7 mouse cellular contexts compared by ENCODE assay signal in the genomic region with DNA sequence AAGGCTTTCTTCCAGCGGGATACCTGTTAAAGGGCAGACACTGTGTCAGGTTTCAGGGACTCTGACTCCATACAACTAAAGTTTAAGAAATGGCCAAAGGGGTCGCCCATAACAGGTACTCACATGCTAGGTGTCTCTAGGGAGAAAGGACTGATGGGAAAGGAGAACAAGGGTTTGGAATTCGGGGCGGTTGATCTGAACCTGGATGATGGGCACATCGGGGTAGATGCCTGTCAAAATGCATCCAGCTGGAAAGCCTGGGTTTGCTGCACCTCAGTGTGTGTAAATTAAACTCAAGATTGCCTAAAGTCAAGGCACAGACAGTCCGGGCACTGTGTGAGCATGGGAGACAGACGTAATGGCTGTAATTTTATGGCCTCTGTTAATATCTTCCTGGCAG. TPM values are rescaled to one million over a fixed set of nuclear protein-coding genes. Genes with fewer than 3 reads are reported as not detected.
DNase-seq lines count a peak whose midpoint lies in the region; ATAC-seq and TF ChIP-seq lines count a peak whose summit lies in the region.

No protein-coding gene starts in this region.

- DNase-seq in lung, postnatal 0 days (ENCODE audit: low spot score): no peak
- no peak for DNase-seq in lung, postnatal 36 days
- no peak for DNase-seq in spleen, postnatal 14 days (ENCODE audit: low spot score in 2 of 2)
- no peak for DNase-seq in natural killer cell, adult 2 months (ENCODE audit: low spot score in 2 of 2)

- H3K9ac ChIP-seq in lung, postnatal 0 days (replicated peaks; ENCODE audit: low read depth): no peak overlapping the region
- H3K9ac ChIP-seq in forebrain, embryonic 12.5 days: peak overlapping the region; percentile 44
- H3K9ac ChIP-seq in intestine, postnatal 0 days (ENCODE audit: low read depth, low read length): peak overlapping the region; percentile 46; the same call in 1 of the 2 replicates
- H3K9ac ChIP-seq in neural tube, embryonic 14.5 days (replicated peaks; ENCODE audit: low read depth, low read length): peak overlapping the region; percentile 58; the same call in 1 of the 2 replicates

- H3K4me2 ChIP-seq in lung, postnatal 0 days (replicated peaks; ENCODE audit: low read depth, low read length): peak overlapping the region; percentile 54
- peak overlapping the region; percentile 62 for H3K4me2 ChIP-seq in forebrain, embryonic 12.5 days
- peak overlapping the region; percentile 75 for H3K4me2 ChIP-seq in intestine, postnatal 0 days (replicated peaks; ENCODE audit: low read depth)
- H3K4me2 ChIP-seq in neural tube, embryonic 14.5 days (ENCODE audit: low read depth, low read length): peak overlapping the region; percentile 44

- no peak for ATAC-seq in lung, postnatal 0 days
- ATAC-seq in forebrain, embryonic 12.5 days (ENCODE audit: low FRiP score): peak; percentile 27
- ATAC-seq in intestine, postnatal 0 days: no peak
- peak; percentile 41 for ATAC-seq in neural tube, embryonic 14.5 days (ENCODE audit: low read depth)

- no peaks in the 10 kb centered on the region for H3K9me3 ChIP-seq in lung, postnatal 0 days (ENCODE audit: low read length)
- no peaks in the 10 kb centered on the region for H3K9me3 ChIP-seq in forebrain, embryonic 12.5 days
- no peaks in the 10 kb centered on the region for H3K9me3 ChIP-seq in intestine, postnatal 0 days (ENCODE audit: control insufficient read depth)
- no peaks in the 10 kb centered on the region for H3K9me3 ChIP-seq in neural tube, embryonic 14.5 days (ENCODE audit: control insufficient read depth, low read length)

- no peak for TF ChIP-seq CTCF in lung, postnatal 0 days (IDR thresholded peaks at IDR 0.05)
- TF ChIP-seq CTCF in intestine, postnatal 0 days (IDR thresholded peaks at IDR 0.05; ENCODE audit: low read depth): no peak

- WGBS in lung, postnatal 0 days: 32% methylated on average over 7 of the region's 7 CpGs
- WGBS in forebrain, embryonic 12.5 days: 8% methylated on average over 7 of the region's 7 CpGs
- WGBS in intestine, postnatal 0 days: 31% methylated on average over 7 of the region's 7 CpGs
- WGBS in neural tube, embryonic 14.5 days: 6% methylated on average over 7 of the region's 7 CpGs

- no peak overlapping the region for H3K27ac ChIP-seq in lung, postnatal 0 days (ENCODE audit: low read length)
- H3K27ac ChIP-seq in forebrain, embryonic 12.5 days: peak overlapping the region; percentile 80
- peak overlapping the region; percentile 91 for H3K27ac ChIP-seq in intestine, postnatal 0 days (ENCODE audit: low read depth, low read length)
- peak overlapping the region; percentile 74 for H3K27ac ChIP-seq in neural tube, embryonic 14.5 days (ENCODE audit: low read depth, low read length)

- TF ChIP-seq EP300 in lung, postnatal 0 days (IDR thresholded peaks at IDR 0.05): no peak

- no peak overlapping the region for H3K4me3 ChIP-seq in lung, postnatal 0 days (ENCODE audit: low read depth, low read length)
- peak overlapping the region; percentile 34 for H3K4me3 ChIP-seq in forebrain, embryonic 12.5 days (replicated peaks)
- no peak overlapping the region; the same call in 1 of the 2 replicates for H3K4me3 ChIP-seq in intestine, postnatal 0 days (ENCODE audit: low read depth, low read length)
- H3K4me3 ChIP-seq in neural tube, embryonic 14.5 days (ENCODE audit: low read depth, low read length): peak overlapping the region; percentile 21; the same call in 1 of the 2 replicates

- no peaks in the 10 kb centered on the region for H3K36me3 ChIP-seq in lung, postnatal 0 days (ENCODE audit: insufficient read depth, low read length)
- no peaks in the 10 kb centered on the region for H3K36me3 ChIP-seq in forebrain, embryonic 12.5 days (replicated peaks)
- H3K36me3 ChIP-seq in intestine, postnatal 0 days (ENCODE audit: control insufficient read depth, insufficient read depth): no peaks in the 10 kb centered on the region
- no peaks in the 10 kb centered on the region for H3K36me3 ChIP-seq in neural tube, embryonic 14.5 days (ENCODE audit: control insufficient read depth, insufficient read depth, low read length)

- no peaks in the 10 kb centered on the region for H3K27me3 ChIP-seq in lung, postnatal 0 days (replicated peaks; ENCODE audit: insufficient read depth, low read length)
- H3K27me3 ChIP-seq in forebrain, embryonic 12.5 days: peaks cover 3% of the 10 kb centered on the region; the same call in 1 of the 2 replicates
- no peaks in the 10 kb centered on the region for H3K27me3 ChIP-seq in intestine, postnatal 0 days (replicated peaks; ENCODE audit: control insufficient read depth, insufficient read depth, low read length)
- H3K27me3 ChIP-seq in neural tube, embryonic 14.5 days (ENCODE audit: control insufficient read depth, insufficient read depth, low read length): no peaks in the 10 kb centered on the region; the same call in 1 of the 2 replicates

- peaks cover 10% of the 10 kb centered on the region for H3K4me1 ChIP-seq in lung, postnatal 0 days (ENCODE audit: insufficient read depth, low read depth, low read length)
- peaks cover 28% of the 10 kb centered on the region for H3K4me1 ChIP-seq in forebrain, embryonic 12.5 days
- peaks cover 13% of the 10 kb centered on the region; the same call in 1 of the 2 replicates for H3K4me1 ChIP-seq in intestine, postnatal 0 days (replicated peaks; ENCODE audit: control insufficient read depth, insufficient read depth, low read length)
- H3K4me1 ChIP-seq in neural tube, embryonic 14.5 days (ENCODE audit: control insufficient read depth, insufficient read depth, low read length): peaks cover 31% of the 10 kb centered on the region

RNA-seq across cellular contexts. Expression of gene Dad1, which starts 25.4 kb away (rescaled TPM):
- polyA plus RNA-seq in lung, postnatal 0 days (2015; fragmentation: Nextera tagmentation; extraction: Ambion mirVana): 420 and 466 TPM in 2 replicates
- polyA plus RNA-seq in forebrain, embryonic 12.5 days (2016; fragmentation: Nextera tagmentation; extraction: Ambion mirVana): 234 and 241 TPM in 2 replicates
- 484 and 492 TPM in 2 replicates for polyA plus RNA-seq in intestine, postnatal 0 days (2015; fragmentation: Nextera tagmentation; extraction: Ambion mirVana)
- 401 and 423 TPM in 2 replicates for polyA plus RNA-seq in neural tube, embryonic 14.5 days (2014; fragmentation: Nextera tagmentation; extraction: Ambion mirVana)

RNA-seq across cellular contexts. Expression of gene Abhd4, which starts 25.5 kb away (rescaled TPM):
- 77.8 and 81.2 TPM in 2 replicates for polyA plus RNA-seq in lung, postnatal 0 days (2015; fragmentation: Nextera tagmentation; extraction: Ambion mirVana)
- 46.3 and 48.5 TPM in 2 replicates for polyA plus RNA-seq in forebrain, embryonic 12.5 days (2016; fragmentation: Nextera tagmentation; extraction: Ambion mirVana)
- 38.3 and 38.4 TPM in 2 replicates for polyA plus RNA-seq in intestine, postnatal 0 days (2015; fragmentation: Nextera tagmentation; extraction: Ambion mirVana)
- polyA plus RNA-seq in neural tube, embryonic 14.5 days (2014; fragmentation: Nextera tagmentation; extraction: Ambion mirVana): 57.4 and 69.5 TPM in 2 replicates

RNA-seq across cellular contexts. Expression of gene Olfr49, which starts 56.2 kb away (rescaled TPM):
- polyA plus RNA-seq in lung, postnatal 0 days (2015; fragmentation: Nextera tagmentation; extraction: Ambion mirVana): 0.04 TPM in 2 replicates
- polyA plus RNA-seq in forebrain, embryonic 12.5 days (2016; fragmentation: Nextera tagmentation; extraction: Ambion mirVana): not detected in 2 replicates
- polyA plus RNA-seq in intestine, postnatal 0 days (2015; fragmentation: Nextera tagmentation; extraction: Ambion mirVana): 0.14 TPM in 1 of 2 replicates, not detected in the other
- not detected in 2 replicates for polyA plus RNA-seq in neural tube, embryonic 14.5 days (2014; fragmentation: Nextera tagmentation; extraction: Ambion mirVana)

Comparison
In these comparisons a context has a peak if more than half of its experiments do, and no peak if none do; other contexts are left out.
1. ATAC-seq: peak in forebrain, embryonic 12.5 days (single experiment) and neural tube, embryonic 14.5 days (single experiment); none in lung, postnatal 0 days (single experiment) and intestine, postnatal 0 days (single experiment).
2. H3K4me3 ChIP-seq: peak in forebrain, embryonic 12.5 days (single experiment) and neural tube, embryonic 14.5 days (single experiment); none in lung, postnatal 0 days (single experiment) and intestine, postnatal 0 days (single experiment).
3. Peak in every context shown above with its lines, with median percentiles within 50 percentile points of each other: H3K4me2 ChIP-seq.